Mouse (Mus musculus): ENCODE measurements around the gene Rbfox1.

Gene Rbfox1

DNA sequence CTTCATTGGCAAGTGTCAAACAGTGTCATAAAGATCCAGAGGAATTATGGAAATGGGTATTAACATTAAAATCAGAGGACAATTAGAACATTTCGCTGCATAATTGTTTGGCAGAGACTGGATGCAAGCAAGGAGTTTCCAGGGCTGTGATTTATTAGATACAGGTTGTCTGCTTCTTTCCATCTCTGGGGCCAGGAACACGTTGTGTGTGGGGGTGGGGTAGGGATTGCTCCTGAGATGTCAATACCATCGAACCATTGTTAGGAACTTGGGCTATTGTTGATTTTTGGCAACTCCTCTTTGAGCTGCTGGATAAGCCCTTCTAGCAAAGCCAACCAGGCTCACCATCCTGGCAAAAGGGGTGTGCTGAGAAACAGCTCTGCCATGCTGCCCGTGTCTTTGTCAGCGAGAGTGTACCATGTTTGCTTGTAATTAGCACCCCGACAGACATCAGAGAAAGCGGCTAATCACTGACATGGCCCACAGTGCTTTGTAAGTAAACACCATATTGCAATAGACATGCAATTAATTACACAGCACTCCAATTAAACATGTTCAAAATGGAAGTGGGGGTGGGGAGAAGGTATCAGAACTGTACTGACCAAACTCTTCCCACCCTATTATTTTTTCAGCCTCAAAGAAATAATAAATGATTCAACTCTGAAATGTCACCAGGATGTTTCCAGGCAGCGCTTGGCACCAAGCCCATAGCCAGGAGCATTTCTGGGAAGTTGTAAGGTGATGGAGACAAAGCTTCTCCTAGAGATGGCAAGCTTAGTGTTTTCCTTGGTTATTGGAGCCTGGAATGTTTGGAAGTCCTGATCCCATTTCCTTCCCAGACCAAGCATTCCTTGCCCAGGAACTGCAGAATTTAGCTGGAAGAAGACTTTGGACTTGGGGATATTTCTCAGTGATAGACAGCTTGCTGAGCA lies 1562.8 kb downstream of the Rbfox1 start:
- DNase-seq (ENCODE audit: inconsistent age in 2 of 2, low spot score in 1 of 2): peak in 1 of 2 experiments; percentile 22

GRCm38 (mm10) chr16:7451193-7451592 lies 1566.0 kb downstream of the Rbfox1 start:
- DNase-seq (ENCODE audit: inconsistent age in 2 of 2, low spot score in 1 of 2): no peak

DNA sequence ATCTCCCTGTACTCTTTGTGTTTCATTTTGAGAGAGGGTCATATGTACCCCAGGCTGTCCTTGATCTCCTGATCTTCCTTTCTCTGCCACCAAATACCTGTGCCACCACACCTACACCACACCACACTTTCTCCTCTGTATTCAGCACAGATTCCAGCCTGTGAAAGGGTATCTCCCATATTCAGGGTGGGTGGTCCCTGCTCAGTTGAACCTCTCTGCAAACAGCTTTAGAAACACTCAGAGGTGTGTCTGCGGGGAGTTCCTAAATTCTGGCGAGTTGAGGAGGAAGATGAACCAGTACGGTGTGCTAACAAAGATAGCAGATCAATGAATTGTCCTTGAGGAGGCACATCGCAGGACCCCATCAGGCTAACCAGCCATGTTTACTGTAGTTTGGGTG lies 1572.4 kb downstream of the Rbfox1 start:
- DNase-seq (ENCODE audit: inconsistent age in 2 of 2, low spot score in 1 of 2): no peak
